Mouse (Mus musculus): ENCODE data around the gene Arf5.

Arf5 gene

DNA sequence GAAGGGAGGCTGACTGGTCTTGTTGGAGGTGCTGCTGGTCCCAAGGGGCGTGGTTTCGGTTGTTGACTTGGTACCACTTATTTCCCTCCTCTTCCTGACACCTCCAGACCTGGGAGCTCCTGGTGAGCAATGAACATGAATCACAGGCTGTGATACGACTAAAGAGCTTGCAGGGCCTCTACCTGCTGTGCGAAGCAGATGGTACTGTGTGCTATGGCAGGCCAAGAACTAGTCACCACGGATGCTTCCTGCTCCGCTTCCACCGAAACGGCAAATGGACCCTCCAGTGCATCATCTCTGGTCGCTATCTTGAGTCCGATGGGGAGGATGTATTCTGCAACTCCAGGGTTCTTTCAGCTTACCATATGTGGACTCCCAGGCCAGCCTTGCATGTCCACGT lies 6.5 kb downstream of the Arf5 start:
- no peak for DNase-seq

DNA sequence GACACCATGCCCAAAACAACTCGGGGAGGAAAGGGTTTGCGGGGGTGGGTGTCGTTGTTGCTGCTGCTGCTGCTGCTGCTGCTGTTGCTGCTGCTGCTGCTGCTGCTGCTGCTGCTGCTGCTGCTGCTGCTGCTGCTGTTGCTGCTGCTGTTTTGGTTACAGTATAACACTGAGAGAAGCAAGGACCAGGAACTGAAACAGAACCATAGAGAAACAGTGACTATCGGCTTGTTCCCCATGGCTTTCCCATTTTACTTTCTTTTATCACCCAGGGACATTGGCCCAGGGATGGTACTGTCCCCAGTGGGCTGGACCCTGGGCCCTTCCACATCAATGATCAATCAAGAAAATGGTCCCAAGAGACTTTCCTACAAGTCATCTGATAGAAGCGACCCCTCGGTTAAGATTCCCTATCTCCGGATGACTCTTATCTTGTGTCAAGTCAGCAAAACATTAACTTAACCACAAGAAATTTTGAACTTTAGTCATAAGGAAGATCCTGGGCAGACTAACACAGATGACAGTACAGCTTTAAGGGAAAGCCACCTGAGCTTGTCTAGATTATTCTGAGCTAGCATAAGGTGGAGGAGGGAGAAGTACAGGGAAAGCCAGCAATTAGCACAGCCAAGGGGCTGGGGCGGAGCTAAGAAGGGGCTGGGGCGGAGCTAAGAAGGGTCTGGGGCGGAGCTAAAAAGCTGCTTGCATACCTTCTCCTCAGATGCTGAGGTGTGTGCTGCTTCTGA lies 7.6 kb downstream of the Arf5 start:
- DNase-seq: no peak

GRCm38 (mm10) chr6:28431538-28431855 lies 8.1 kb downstream of the Arf5 start:
- DNase-seq: no peak

DNA sequence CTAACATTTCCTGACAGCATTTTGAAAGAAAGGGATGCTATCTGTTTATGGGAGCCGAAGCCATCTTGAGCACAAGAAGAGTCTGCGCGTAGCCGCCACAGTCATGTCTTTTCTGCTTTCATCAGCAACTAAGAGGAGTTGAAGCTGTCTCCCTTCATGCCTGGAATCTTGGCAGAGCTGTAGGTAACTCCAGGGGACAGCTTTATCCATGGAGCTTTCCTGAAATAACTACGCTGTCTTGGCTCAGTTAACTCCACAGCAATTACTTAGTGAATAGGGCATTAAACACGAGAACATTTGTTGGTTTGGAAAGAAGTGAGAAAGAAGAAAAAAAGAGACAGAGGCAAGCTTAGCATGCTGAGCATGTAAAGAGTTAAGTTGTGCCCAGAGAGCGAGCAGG lies 24.6 kb downstream of the Arf5 start:
- no peak for DNase-seq

DNA sequence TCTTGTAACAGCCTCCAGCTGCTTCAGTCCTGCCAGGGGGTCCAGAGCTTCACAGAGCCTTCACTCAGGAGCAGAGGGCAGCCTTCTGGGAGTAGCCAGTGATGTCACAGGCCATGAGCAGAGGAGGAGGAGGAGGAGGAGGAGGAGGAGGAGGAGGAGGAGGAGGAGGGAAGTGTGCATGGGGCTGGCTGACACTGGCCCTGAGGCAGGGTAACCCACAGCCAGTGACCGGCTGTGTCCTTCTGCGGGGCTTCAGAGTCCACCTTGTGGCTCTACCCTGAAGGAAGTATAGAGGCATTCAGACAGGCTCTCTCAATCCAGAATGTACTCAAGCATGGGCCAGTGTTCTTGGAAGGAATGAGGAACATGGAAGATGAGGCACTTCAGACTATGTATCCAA lies 25.9 kb downstream of the Arf5 start, which contains the start of gene Pax4:
Pax4 (minus strand) TSS at position 101 of the 400 bp plus-strand sequence.
- DNase-seq: no peak

DNA sequence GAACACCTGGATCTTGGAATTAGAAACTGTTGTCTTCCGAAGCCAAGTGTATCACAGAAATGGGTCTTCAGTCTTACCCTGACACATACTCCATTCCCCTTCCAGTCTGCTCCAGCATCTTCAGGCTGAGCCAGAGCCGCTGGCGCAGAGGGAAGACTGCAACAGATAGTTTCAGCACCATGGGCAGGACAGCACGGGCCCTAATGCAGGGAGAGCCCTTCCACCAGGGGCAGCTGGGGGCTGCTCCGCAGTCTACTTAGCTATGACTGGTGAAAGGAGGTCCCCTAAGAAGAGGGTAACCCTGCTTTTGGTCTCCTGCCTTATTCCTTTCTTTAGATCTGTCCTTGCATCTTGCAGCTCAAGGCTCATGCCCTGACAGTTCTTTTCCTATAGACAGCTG lies 27.1 kb downstream of the Arf5 start:
- no peak for DNase-seq

DNA sequence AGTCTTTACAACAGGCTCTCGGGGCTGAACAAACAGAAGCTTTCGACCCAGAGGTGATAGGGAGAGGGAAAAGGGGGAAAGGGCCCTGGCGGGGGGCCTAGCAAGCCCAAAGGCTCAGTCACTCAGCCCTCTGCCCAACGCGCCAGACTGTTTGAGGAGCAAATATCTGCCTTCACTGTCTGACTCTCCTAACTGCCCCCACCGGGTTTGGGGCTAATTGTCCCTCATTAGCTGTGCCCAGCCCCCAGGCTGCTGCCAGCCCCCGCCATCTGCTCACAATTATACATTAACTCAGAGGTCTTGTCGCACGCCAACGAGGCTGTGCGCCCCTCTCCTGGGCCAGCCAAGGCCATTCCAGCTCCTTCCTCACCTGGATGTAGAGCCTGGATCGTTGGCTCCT lies 27.6 kb downstream of the Arf5 start:
- no peak for DNase-seq

DNA sequence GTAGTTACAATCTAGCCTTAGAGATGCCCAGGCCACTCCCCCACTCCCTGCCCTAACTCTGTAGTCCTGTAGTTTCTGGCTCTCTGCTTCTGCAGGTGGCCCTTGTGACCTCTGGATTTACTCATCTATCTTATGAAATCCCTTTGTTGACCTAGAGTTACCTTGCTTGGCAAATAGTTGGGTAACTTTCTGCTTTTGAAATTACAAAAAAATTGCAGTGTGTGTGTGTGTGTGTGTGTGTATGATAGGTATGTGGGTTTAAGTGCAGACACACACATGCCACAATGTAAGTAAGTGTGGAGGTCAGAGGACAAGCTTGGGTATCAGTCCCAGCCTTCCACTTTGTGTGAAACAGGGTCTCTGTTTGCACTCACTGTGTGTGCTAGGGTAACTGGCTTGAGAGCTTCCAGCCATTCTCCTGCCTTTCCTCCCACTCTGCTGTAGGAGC lies 35.9 kb downstream of the Arf5 start:
- DNase-seq: no peak

DNA sequence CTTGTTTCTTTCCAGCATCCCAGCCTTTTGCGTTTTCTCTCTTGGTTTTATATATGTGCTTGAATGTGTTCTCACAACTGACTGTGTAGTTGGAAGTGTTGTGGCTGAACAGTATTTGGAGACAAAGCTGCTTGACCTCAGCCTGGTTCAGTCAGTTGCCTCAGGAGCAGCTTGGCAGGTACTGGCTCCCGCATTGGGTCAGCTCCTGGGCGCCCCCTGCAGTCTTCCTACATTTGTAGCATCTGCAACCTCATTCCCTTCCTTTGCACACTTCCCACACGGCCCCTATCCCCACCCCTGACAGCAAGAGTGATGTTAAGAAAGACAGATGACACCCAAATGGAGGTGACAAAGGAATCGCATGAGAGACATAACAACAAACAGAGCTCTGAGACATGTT lies 37.2 kb downstream of the Arf5 start:
- peak; percentile 41 for DNase-seq

- no peak for DNase-seq
These were observed 41.3 kb downstream of the Arf5 start for GRCm38 (mm10) chr6:28464630-28465029.

- no peak for DNase-seq
These were observed 46.8 kb downstream of the Arf5 start for GRCm38 (mm10) chr6:28470017-28470602.

DNA sequence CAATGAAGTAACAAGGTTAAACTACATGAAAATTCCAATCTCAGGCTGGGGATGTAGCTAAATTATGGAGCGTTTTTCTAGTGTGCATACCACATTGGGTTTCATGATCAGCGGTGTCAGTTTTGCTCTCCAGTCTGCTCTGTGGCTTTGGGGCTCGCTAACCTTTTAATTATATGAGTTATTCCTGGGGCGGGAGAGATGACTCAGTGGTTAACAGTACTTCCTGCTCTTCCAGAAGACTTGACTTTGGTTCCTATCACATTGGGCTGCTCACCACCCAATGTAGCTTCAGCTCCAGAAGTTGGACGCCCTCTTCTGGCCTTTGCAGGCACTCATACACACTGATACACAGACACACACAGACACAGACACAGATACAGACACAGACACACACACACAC lies 47.3 kb downstream of the Arf5 start:
- DNase-seq: no peak

DNA sequence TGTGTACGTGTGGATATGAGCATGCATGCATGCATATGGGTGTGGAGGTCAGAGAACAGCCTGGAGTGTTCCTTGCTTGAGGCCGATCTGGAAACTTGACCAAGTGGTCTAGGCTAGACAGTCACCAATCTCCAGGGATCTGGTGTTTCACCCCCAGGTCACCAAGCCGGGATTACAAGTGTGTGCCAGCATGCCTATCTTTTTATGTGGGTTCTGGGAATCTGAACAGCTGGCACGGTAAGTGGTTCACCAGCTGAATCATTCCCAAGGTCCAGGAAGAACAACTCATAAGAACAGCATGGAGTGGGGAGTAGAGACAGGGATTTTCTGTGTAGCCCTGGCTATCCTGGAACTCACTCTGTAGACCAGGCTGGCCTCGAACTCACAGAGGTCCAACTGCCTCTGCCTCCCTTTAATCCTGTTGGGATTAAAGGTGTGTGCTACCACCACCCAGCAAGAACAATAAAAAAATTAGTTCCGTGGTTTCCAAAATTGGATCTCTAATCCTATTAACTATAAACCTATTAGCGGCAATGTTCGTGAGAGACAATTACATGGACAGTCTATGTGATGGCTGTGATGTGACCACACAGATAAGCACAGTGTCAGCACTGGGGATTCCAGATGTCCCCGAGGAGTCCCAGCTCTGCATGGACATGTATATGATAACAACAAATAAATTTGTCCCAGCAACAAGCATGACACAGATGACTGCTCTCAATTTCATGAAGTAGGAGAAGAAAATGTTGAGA lies 48.1 kb downstream of the Arf5 start:
- no peak for DNase-seq

- no peak for DNase-seq
These were observed 50.9 kb downstream of the Arf5 start for GRCm38 (mm10) chr6:28474211-28474610.

DNA sequence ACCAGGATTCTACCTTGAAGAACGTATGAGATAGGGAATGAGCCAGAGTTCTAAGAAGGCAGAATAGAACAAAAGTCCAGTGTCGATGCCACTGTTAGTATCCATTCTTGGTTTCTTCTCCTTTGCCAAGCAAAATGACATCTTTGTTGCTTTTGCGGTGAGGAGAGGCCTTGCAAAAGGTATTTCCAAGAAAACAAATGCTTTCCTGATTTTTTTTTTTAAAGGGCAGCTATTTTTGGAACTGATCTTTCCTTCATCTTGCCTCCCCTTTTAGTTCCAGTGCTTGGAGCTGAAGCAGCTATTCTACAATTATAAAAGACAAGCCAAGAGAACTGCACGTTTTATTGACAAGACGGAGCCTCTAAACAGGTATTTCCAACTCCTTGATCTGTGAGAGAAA lies 51.5 kb downstream of the Arf5 start, which contains the start of gene Snd1:
Snd1 (plus strand) TSS at position 301 of the 400 bp plus-strand sequence.
- no peak for DNase-seq

Data from right cerebral cortex, postnatal 25 days (tissue).